ENCODE assay signal across 13 mouse cellular contexts in the genomic region with DNA sequence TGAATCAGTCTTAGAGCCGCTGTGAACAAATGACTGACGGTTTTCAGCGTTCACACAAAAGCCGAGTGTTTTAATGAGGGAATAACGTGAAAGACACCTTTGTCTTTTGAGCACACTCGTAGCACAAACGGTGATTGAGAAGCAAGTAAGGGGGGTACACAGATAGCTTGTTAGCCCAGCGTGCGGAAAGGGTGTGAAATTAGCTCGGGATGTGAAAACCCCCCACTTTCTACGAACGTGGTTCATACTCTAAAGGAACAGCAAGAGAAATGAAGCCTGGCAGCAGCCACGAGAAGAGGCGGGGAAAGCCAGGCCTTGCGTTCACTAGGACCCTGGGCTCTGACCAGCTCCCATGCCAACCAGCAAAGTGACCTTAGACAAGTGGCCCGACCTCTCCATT. TPM values are rescaled to one million over a fixed set of nuclear protein-coding genes. Genes with fewer than 3 reads are reported as not detected.
DNase-seq lines count a peak whose midpoint lies in the region; ATAC-seq and TF ChIP-seq lines count a peak whose summit lies in the region.
"Had no signal": no experiment of that assay in that cellular context is flagged by ENCODE, and none has a peak within 500 bp of the region (broad histone marks: within the 10 kb centered on the region; RNA-seq: fewer than 3 reads in every experiment).

No protein-coding gene starts in this region.

- peak in 1 of 2 experiments; percentile 24 for DNase-seq in layer of hippocampus, adult 2 months (ENCODE audit: low spot score in 2 of 2)
- no peak for DNase-seq in layer of hippocampus, postnatal 36 days
- DNase-seq in brain, embryonic 18.5 days (ENCODE audit: low read depth, low spot score): peak; percentile 55
- DNase-seq in midbrain, embryonic 11.5 days (ENCODE audit: low spot score, missing footprints): no peak
- DNase-seq in thymus, postnatal 4 days: no peak
- DNase-seq in liver, embryonic 11.5 days (ENCODE audit: low spot score): no peak
- DNase-seq: kidney, postnatal 25 days; lung, postnatal 36 days; right cerebral cortex, postnatal 14 days had no signal

- TF ChIP-seq CTCF in layer of hippocampus, adult 2 months (conservative IDR thresholded peaks at IDR 0.05): no peak

- H3K36me3 ChIP-seq in forebrain, embryonic 16.5 days (ENCODE audit: control insufficient read depth, insufficient read depth): no peaks in the 10 kb centered on the region
- H3K36me3 ChIP-seq in midbrain, embryonic 11.5 days (ENCODE audit: control insufficient read depth, insufficient read depth, low read length): no peaks in the 10 kb centered on the region
- H3K36me3 ChIP-seq in liver, embryonic 11.5 days (ENCODE audit: control insufficient read depth, insufficient read depth, low read length): no peaks in the 10 kb centered on the region
- H3K36me3 ChIP-seq in kidney, embryonic 15.5 days: no peaks in the 10 kb centered on the region
- H3K36me3 ChIP-seq: embryonic facial prominence, embryonic 15.5 days had no signal

- no peaks in the 10 kb centered on the region for H3K27me3 ChIP-seq in forebrain, embryonic 16.5 days (replicated peaks; ENCODE audit: control insufficient read depth, insufficient read depth, low read length)
- H3K27me3 ChIP-seq in midbrain, embryonic 11.5 days (ENCODE audit: control insufficient read depth, insufficient read depth, low read length): no peaks in the 10 kb centered on the region
- H3K27me3 ChIP-seq in liver, embryonic 11.5 days (replicated peaks; ENCODE audit: control insufficient read depth, insufficient read depth, low read length): no peaks in the 10 kb centered on the region
- no peaks in the 10 kb centered on the region for H3K27me3 ChIP-seq in kidney, embryonic 15.5 days
- H3K27me3 ChIP-seq: embryonic facial prominence, embryonic 15.5 days had no signal

- ATAC-seq in forebrain, embryonic 16.5 days: peak; percentile 80
- 0 out of 2 replicates have a peak, but pooled peaks have one; percentile 22 for ATAC-seq in midbrain, embryonic 11.5 days (ENCODE audit: low FRiP score)
- no peak for ATAC-seq in liver, embryonic 11.5 days (replicated peaks; ENCODE audit: low FRiP score)
- ATAC-seq in kidney, embryonic 15.5 days (replicated peaks; ENCODE audit: low FRiP score): no peak

- H3K9ac ChIP-seq in forebrain, embryonic 16.5 days (replicated peaks; ENCODE audit: low read depth, low read length): peak overlapping the region; percentile 37; the same call in 1 of the 2 replicates
- H3K9ac ChIP-seq in midbrain, embryonic 11.5 days (ENCODE audit: low read length): no peak overlapping the region
- no peak overlapping the region for H3K9ac ChIP-seq in liver, embryonic 11.5 days (ENCODE audit: low read depth, low read length)
- H3K9ac ChIP-seq in kidney, embryonic 15.5 days: no peak overlapping the region
- H3K9ac ChIP-seq: embryonic facial prominence, embryonic 15.5 days had no signal

- peak overlapping the region; percentile 78 for H3K27ac ChIP-seq in layer of hippocampus, adult 2 months
- H3K27ac ChIP-seq in forebrain, embryonic 16.5 days (ENCODE audit: low read length): peak overlapping the region; percentile 86
- 0 out of 2 replicates have a peak overlapping the region, but pooled peaks have one; percentile 2 for H3K27ac ChIP-seq in midbrain, embryonic 11.5 days (ENCODE audit: low read depth, low read length)
- H3K27ac ChIP-seq in liver, embryonic 11.5 days (ENCODE audit: low read depth, low read length): no peak overlapping the region
- H3K27ac ChIP-seq in kidney, embryonic 15.5 days: no peak overlapping the region
- H3K27ac ChIP-seq: embryonic facial prominence, embryonic 15.5 days had no signal

- WGBS in forebrain, embryonic 16.5 days: 10% methylated on average over 16 of the region's 16 CpGs
- 62% methylated on average over 16 of the region's 16 CpGs for whole genome bisulfite sequencing in midbrain, embryonic 11.5 days
- WGBS in liver, embryonic 11.5 days: 83% methylated on average over 16 of the region's 16 CpGs
- 84% methylated on average over 16 of the region's 16 CpGs for WGBS in kidney, embryonic 15.5 days

- H3K4me1 ChIP-seq in forebrain, embryonic 16.5 days (replicated peaks; ENCODE audit: control insufficient read depth, insufficient read depth, low read length): peaks cover 21% of the 10 kb centered on the region
- peaks cover 3% of the 10 kb centered on the region; the same call in 1 of the 2 replicates for H3K4me1 ChIP-seq in midbrain, embryonic 11.5 days (ENCODE audit: control insufficient read depth, insufficient read depth, low read length)
- H3K4me1 ChIP-seq in liver, embryonic 11.5 days (replicated peaks; ENCODE audit: control insufficient read depth, insufficient read depth, low read length): no peaks in the 10 kb centered on the region
- peaks cover 36% of the 10 kb centered on the region for H3K4me1 ChIP-seq in kidney, embryonic 15.5 days

- H3K9me3 ChIP-seq in forebrain, embryonic 16.5 days (ENCODE audit: control insufficient read depth, low read length): no peaks in the 10 kb centered on the region
- no peaks in the 10 kb centered on the region for H3K9me3 ChIP-seq in midbrain, embryonic 11.5 days (ENCODE audit: control insufficient read depth, low read length)
- no peaks in the 10 kb centered on the region for H3K9me3 ChIP-seq in liver, embryonic 11.5 days (ENCODE audit: control insufficient read depth, low read length)
- H3K9me3 ChIP-seq in kidney, embryonic 15.5 days (replicated peaks): no peaks in the 10 kb centered on the region
- H3K9me3 ChIP-seq: embryonic facial prominence, embryonic 15.5 days; G1E had no signal

- H3K4me3 ChIP-seq in layer of hippocampus, adult 2 months: no peak overlapping the region
- H3K4me3 ChIP-seq in forebrain, embryonic 16.5 days (replicated peaks; ENCODE audit: low read length): no peak overlapping the region
- H3K4me3 ChIP-seq in midbrain, embryonic 11.5 days (ENCODE audit: low read depth, low read length): no peak overlapping the region
- no peak overlapping the region for H3K4me3 ChIP-seq in liver, embryonic 11.5 days (ENCODE audit: low read depth, low read length)
- H3K4me3 ChIP-seq in kidney, embryonic 15.5 days (replicated peaks): no peak overlapping the region
- H3K4me3 ChIP-seq: embryonic facial prominence, embryonic 15.5 days had no signal

- peak overlapping the region; percentile 29 for H3K4me2 ChIP-seq in forebrain, embryonic 16.5 days (ENCODE audit: low read length)
- no peak overlapping the region for H3K4me2 ChIP-seq in midbrain, embryonic 11.5 days
- H3K4me2 ChIP-seq in liver, embryonic 11.5 days: no peak overlapping the region
- H3K4me2 ChIP-seq in kidney, embryonic 15.5 days: no peak overlapping the region
- H3K4me2 ChIP-seq: embryonic facial prominence, embryonic 15.5 days had no signal

RNA-seq across cellular contexts. Expression of a gene that starts 54.0 kb away (rescaled TPM):
- total RNA-seq in layer of hippocampus, adult 2 months (2021): 10 to 100 TPM; 28.3 to 32.0 TPM
- total RNA-seq in layer of hippocampus, postnatal 36 days (2021): 10 to 100 TPM; 31.2 to 33.6 TPM
- 14.6 and 19.7 TPM in 2 replicates for polyA plus RNA-seq in forebrain, embryonic 16.5 days (2015; fragmentation: Nextera tagmentation; extraction: Ambion mirVana)
- polyA plus RNA-seq in midbrain, embryonic 11.5 days (2014; fragmentation: Nextera tagmentation; extraction: Ambion mirVana): 1.4 and 1.7 TPM in 2 replicates
- polyA plus RNA-seq in liver, embryonic 11.5 days (2014; fragmentation: Nextera tagmentation; extraction: Ambion mirVana): 0.99 and 1.2 TPM in 2 replicates
- polyA plus RNA-seq in kidney, embryonic 15.5 days (2015; fragmentation: Nextera tagmentation; extraction: Ambion mirVana): 7.2 and 8.7 TPM in 2 replicates

Comparison
In these comparisons a context has a peak if more than half of its experiments do, and no peak if none do; other contexts are left out.
1. H3K27ac ChIP-seq: peak in layer of hippocampus, adult 2 months (single experiment), forebrain, embryonic 16.5 days (single experiment) and midbrain, embryonic 11.5 days (single experiment); none in liver, embryonic 11.5 days (single experiment) and kidney, embryonic 15.5 days (single experiment).
2. ATAC-seq: peak in forebrain, embryonic 16.5 days (single experiment) and midbrain, embryonic 11.5 days (single experiment); none in liver, embryonic 11.5 days (single experiment) and kidney, embryonic 15.5 days (single experiment).